Mouse (Mus musculus) cerebellum, adult 9-11 months (tissue): ENCODE measurements around the gene Hist1h2bf.

Experiments used
- DNase-seq: peaks from one replicate; pipeline ENCODE4 v3.0.0; 2022

Gene Hist1h2bf

DNA sequence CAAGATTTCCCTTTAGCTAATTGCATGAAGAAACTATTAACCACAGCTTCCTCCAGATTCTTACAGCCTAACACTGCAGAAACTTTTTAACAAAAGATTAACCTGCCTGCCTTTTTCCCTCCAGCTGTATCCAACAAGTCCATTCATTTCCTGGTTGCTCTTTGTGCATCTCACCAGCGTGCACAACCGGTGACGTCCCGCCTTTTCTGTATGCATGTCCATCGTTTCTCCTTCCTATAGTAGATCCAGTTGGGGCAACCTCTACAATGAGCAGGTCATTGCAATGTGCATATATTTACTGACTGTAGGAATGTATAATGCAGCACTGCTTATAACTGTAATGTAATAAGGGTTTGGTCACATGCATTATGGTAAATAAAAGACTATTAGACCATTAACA lies 50.0 kb downstream of the Hist1h2bf start:
- no peak for DNase-seq
